Mouse (Mus musculus): Measurements from ENCODE around the gene Khk. TPM values are rescaled to one million over a fixed set of nuclear protein-coding genes. Genes with fewer than 3 reads are reported as not detected.

Gene Khk
- polyA plus RNA-seq, 1 experiment from 2014 or later: 11.2 TPM

DNA sequence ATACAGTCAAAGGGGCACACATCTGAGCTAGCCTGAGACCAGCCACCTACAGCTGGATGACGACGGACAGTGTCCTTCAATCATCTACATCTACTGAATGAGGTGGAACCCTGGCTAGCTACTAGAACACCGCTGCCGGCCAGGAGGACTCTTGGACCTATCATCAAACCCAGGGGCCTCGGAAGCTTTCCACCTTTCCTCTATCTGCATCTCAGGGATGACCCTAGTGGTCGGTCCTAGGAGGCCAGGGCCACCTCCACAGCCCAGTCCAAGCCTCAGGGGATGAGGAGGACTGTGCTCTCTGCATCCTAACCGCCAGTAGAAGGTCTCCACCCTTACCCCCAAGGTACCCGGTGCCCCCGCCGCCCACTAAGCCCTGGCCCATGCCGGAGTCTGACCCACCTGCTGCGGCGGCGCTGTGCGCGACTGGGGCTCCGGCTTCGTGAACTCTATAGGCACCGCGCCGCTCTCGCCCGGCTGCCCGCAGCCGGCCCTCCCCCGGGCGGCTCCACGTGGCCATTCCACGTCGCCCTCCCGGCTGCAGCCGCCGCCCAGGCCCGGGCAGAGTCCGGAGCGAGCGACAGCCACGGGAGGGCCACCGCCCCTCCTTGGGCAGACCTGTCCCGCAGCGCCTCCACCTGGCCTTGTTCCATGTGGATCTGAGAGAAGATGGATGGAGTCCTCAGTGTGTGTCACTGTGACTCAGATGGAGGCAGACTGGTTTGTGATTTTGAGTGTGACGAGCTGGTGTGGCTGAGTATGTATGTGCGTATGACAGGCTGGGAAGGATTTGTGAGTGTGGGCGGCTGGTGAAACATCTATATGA is 23.9 kb downstream of the Khk start, which contains the start of gene Cgref1:
Cgref1 (minus strand) TSS at position 636 of the 826 bp plus-strand sequence.
- ATAC-seq (ENCODE audit: low FRiP score) (peak; percentile 63), DNase-seq (ENCODE audit: low spot score) (peak; percentile 69)
- Histone ChIP-seq H3K4me1 (replicated peaks; ENCODE audit: control insufficient read depth, insufficient read depth, low read length) (peaks cover 8% of the 10 kb centered on the region), H3K27ac (0 out of 2 replicates have a peak within 1 kb of the TSS, but pooled peaks have one; percentile 6), H3K27me3 (ENCODE audit: control insufficient read depth, insufficient read depth, low read length) (no peaks in the 10 kb centered on the region), H3K4me3 (replicated peaks; ENCODE audit: low read length) (peak within 1 kb of the TSS; percentile 53), H3K4me2 (replicated peaks) (peak within 1 kb of the TSS; percentile 76), H3K36me3 (replicated peaks; ENCODE audit: control insufficient read depth, insufficient read depth) (no peaks in the 10 kb centered on the region), H3K9me3 (ENCODE audit: control insufficient read depth, low read length) (no peaks in the 10 kb centered on the region), H3K9ac (peak within 1 kb of the TSS; percentile 69)
- WGBS: 5% methylated on average over 44 of the region's 44 CpGs

GRCm38 (mm10) chr5:30948620-30949019 is 27.4 kb downstream of the Khk start:
- H3K36me3 ChIP-seq (replicated peaks; ENCODE audit: control insufficient read depth, insufficient read depth): peaks cover 21% of the 10 kb centered on the region
- no peaks in the 10 kb centered on the region for H3K9me3 ChIP-seq (ENCODE audit: control insufficient read depth, low read length)
- no peak overlapping the region for H3K27ac ChIP-seq
- H3K4me3 ChIP-seq (replicated peaks; ENCODE audit: low read length): no peak overlapping the region
- H3K4me2 ChIP-seq (replicated peaks): no peak overlapping the region
- peaks cover 15% of the 10 kb centered on the region for H3K4me1 ChIP-seq (replicated peaks; ENCODE audit: control insufficient read depth, insufficient read depth, low read length)
- no peak overlapping the region for H3K9ac ChIP-seq
- ATAC-seq (ENCODE audit: low FRiP score) (no peak), DNase-seq (ENCODE audit: low spot score) (no peak)
- no peaks in the 10 kb centered on the region for H3K27me3 ChIP-seq (ENCODE audit: control insufficient read depth, insufficient read depth, low read length)
- 77% methylated on average over 5 of the region's 5 CpGs for WGBS

- Histone ChIP-seq H3K4me1 (replicated peaks; ENCODE audit: control insufficient read depth, insufficient read depth, low read length) (peaks cover 10% of the 10 kb centered on the region), H3K9me3 (ENCODE audit: control insufficient read depth, low read length) (no peaks in the 10 kb centered on the region), H3K9ac (peak overlapping the region; percentile 63), H3K36me3 (replicated peaks; ENCODE audit: control insufficient read depth, insufficient read depth) (peaks cover 33% of the 10 kb centered on the region), H3K4me2 (replicated peaks) (peak overlapping the region; percentile 93), H3K4me3 (replicated peaks; ENCODE audit: low read length) (peak overlapping the region; percentile 45), H3K27ac (peak overlapping the region; percentile 74), H3K27me3 (ENCODE audit: control insufficient read depth, insufficient read depth, low read length) (no peaks in the 10 kb centered on the region)
- WGBS: 0% methylated on average over 31 of the region's 31 CpGs
- DNase-seq (ENCODE audit: low spot score) (peak; percentile 89), ATAC-seq (ENCODE audit: low FRiP score) (peak; percentile 88)
These were observed 28.6 kb downstream of the Khk start for GRCm38 (mm10) chr5:30949654-30950326.

GRCm38 (mm10) chr5:30950451-30950850 is 29.2 kb downstream of the Khk start:
- H3K9me3 ChIP-seq (ENCODE audit: control insufficient read depth, low read length): no peaks in the 10 kb centered on the region
- no peaks in the 10 kb centered on the region for H3K27me3 ChIP-seq (ENCODE audit: control insufficient read depth, insufficient read depth, low read length)
- ATAC-seq (ENCODE audit: low FRiP score) (no peak), DNase-seq (ENCODE audit: low spot score) (no peak)
- WGBS: 62% methylated on average over 4 of the region's 4 CpGs
- H3K4me3 ChIP-seq (replicated peaks; ENCODE audit: low read length): peak overlapping the region; percentile 45
- peaks cover 10% of the 10 kb centered on the region for H3K4me1 ChIP-seq (replicated peaks; ENCODE audit: control insufficient read depth, insufficient read depth, low read length)
- H3K9ac ChIP-seq: peak overlapping the region; percentile 63
- 0 out of 2 replicates have a peak overlapping the region, but pooled peaks have one; percentile 74 for H3K27ac ChIP-seq
- peak overlapping the region; percentile 93 for H3K4me2 ChIP-seq (replicated peaks)
- peaks cover 39% of the 10 kb centered on the region for H3K36me3 ChIP-seq (replicated peaks; ENCODE audit: control insufficient read depth, insufficient read depth)

GRCm38 (mm10) chr5:30950922-30951321 is 29.7 kb downstream of the Khk start:
- Histone ChIP-seq H3K4me3 (replicated peaks; ENCODE audit: low read length) (no peak overlapping the region), H3K4me1 (replicated peaks; ENCODE audit: control insufficient read depth, insufficient read depth, low read length) (peaks cover 10% of the 10 kb centered on the region), H3K36me3 (replicated peaks; ENCODE audit: control insufficient read depth, insufficient read depth) (peaks cover 44% of the 10 kb centered on the region), H3K9ac (no peak overlapping the region), H3K27ac (no peak overlapping the region), H3K4me2 (replicated peaks) (peak overlapping the region; percentile 93; the same call in 1 of the 2 replicates), H3K27me3 (ENCODE audit: control insufficient read depth, insufficient read depth, low read length) (no peaks in the 10 kb centered on the region), H3K9me3 (ENCODE audit: control insufficient read depth, low read length) (no peaks in the 10 kb centered on the region)
- 91% methylated on average over 2 of the region's 2 CpGs for WGBS
- no peak for DNase-seq (ENCODE audit: low spot score)
- ATAC-seq (ENCODE audit: low FRiP score): no peak

DNA sequence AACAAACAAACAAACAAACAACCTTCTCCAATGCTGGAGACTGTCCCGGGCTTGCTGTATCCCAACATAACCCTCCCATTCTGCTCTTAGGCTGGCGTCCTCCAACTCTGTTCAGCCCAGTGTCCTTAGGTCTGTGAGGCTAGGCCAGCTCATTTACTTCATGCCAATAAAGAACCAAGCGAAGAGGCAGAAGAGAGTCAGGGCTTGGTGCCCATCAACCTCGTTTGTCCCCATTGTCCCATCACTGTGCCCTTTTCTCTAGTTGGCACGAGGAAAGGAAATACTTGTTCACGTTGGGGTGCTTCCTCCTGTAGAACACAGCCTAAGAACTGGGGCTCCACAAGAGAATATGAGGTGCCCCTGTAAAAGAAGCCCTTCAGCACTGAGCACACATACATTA is 30.5 kb downstream of the Khk start:
- Histone ChIP-seq H3K27me3 (ENCODE audit: control insufficient read depth, insufficient read depth, low read length) (no peaks in the 10 kb centered on the region), H3K9me3 (ENCODE audit: control insufficient read depth, low read length) (no peaks in the 10 kb centered on the region), H3K36me3 (replicated peaks; ENCODE audit: control insufficient read depth, insufficient read depth) (peaks cover 46% of the 10 kb centered on the region), H3K27ac (no peak overlapping the region), H3K9ac (no peak overlapping the region), H3K4me1 (replicated peaks; ENCODE audit: control insufficient read depth, insufficient read depth, low read length) (peaks cover 10% of the 10 kb centered on the region), H3K4me3 (replicated peaks; ENCODE audit: low read length) (no peak overlapping the region), H3K4me2 (replicated peaks) (no peak overlapping the region)
- 86% methylated on average over 6 of the region's 6 CpGs for WGBS
- DNase-seq (ENCODE audit: low spot score): no peak
- ATAC-seq (ENCODE audit: low FRiP score): no peak

DNA sequence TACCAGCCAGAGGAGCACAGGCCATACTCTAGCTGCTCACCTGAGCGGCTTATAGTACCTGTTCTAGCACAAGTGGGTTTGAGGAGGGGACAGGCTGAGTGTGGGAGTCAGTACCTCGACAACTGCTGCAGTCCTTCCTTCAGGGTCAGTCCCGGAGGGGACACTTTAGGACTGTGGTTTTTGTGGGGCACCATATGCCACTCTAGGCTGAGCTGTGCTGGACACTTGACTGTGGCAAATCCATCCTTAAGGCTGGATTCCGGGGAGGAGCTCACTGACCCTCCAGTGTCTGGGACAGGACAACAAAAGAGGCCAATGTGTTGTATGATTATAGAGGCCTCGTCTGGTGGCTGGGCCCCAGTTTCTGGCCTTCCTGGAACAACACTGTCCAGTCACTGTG is 31.3 kb downstream of the Khk start:
- no peak for ATAC-seq (ENCODE audit: low FRiP score)
- Histone ChIP-seq H3K9me3 (ENCODE audit: control insufficient read depth, low read length) (no peaks in the 10 kb centered on the region), H3K9ac (no peak overlapping the region), H3K4me1 (replicated peaks; ENCODE audit: control insufficient read depth, insufficient read depth, low read length) (peaks cover 13% of the 10 kb centered on the region), H3K4me3 (replicated peaks; ENCODE audit: low read length) (no peak overlapping the region), H3K27ac (no peak overlapping the region), H3K4me2 (replicated peaks) (no peak overlapping the region), H3K27me3 (ENCODE audit: control insufficient read depth, insufficient read depth, low read length) (no peaks in the 10 kb centered on the region), H3K36me3 (replicated peaks; ENCODE audit: control insufficient read depth, insufficient read depth) (peaks cover 50% of the 10 kb centered on the region)
- no peak for DNase-seq (ENCODE audit: low spot score)
- WGBS: 90% methylated on average over 5 of the region's 5 CpGs

- Histone ChIP-seq H3K27ac (no peak overlapping the region), H3K4me1 (replicated peaks; ENCODE audit: control insufficient read depth, insufficient read depth, low read length) (peaks cover 28% of the 10 kb centered on the region), H3K9ac (no peak overlapping the region), H3K9me3 (ENCODE audit: control insufficient read depth, low read length) (no peaks in the 10 kb centered on the region), H3K4me2 (replicated peaks) (no peak overlapping the region), H3K36me3 (replicated peaks; ENCODE audit: control insufficient read depth, insufficient read depth) (peaks cover 64% of the 10 kb centered on the region), H3K4me3 (replicated peaks; ENCODE audit: low read length) (no peak overlapping the region), H3K27me3 (ENCODE audit: control insufficient read depth, insufficient read depth, low read length) (no peaks in the 10 kb centered on the region)
- WGBS: 94% methylated on average over 6 of the region's 6 CpGs
- ATAC-seq (ENCODE audit: low FRiP score): no peak
- no peak for DNase-seq (ENCODE audit: low spot score)
These were observed 32.8 kb downstream of the Khk start for GRCm38 (mm10) chr5:30954065-30954464.

- ATAC-seq (ENCODE audit: low FRiP score) (no peak), DNase-seq (ENCODE audit: low spot score) (no peak)
- no peak overlapping the region for H3K27ac ChIP-seq
- no peak overlapping the region for H3K4me2 ChIP-seq (replicated peaks)
- no peak overlapping the region for H3K9ac ChIP-seq
- H3K27me3 ChIP-seq (ENCODE audit: control insufficient read depth, insufficient read depth, low read length): no peaks in the 10 kb centered on the region
- H3K4me1 ChIP-seq (replicated peaks; ENCODE audit: control insufficient read depth, insufficient read depth, low read length): peaks cover 32% of the 10 kb centered on the region
- H3K4me3 ChIP-seq (replicated peaks; ENCODE audit: low read length): no peak overlapping the region
- H3K36me3 ChIP-seq (replicated peaks; ENCODE audit: control insufficient read depth, insufficient read depth): peaks cover 64% of the 10 kb centered on the region
- WGBS: 95% methylated on average over 9 of the region's 9 CpGs
- H3K9me3 ChIP-seq (ENCODE audit: control insufficient read depth, low read length): no peaks in the 10 kb centered on the region
These were observed 33.3 kb downstream of the Khk start for GRCm38 (mm10) chr5:30954556-30954955.

Measured in hindbrain, embryonic 14.5 days (tissue).